Mouse (Mus musculus): Measurements from ENCODE around the gene Trpc4ap. TPM values are rescaled to one million over a fixed set of nuclear protein-coding genes. Genes with fewer than 3 reads are reported as not detected.
A peak's percentile ranks its signal among the peaks of the same experiment; 100 is the strongest.
"Not testable (repeated sequence)": the region's sequence is repeated elsewhere in the genome, so short reads cannot be mapped to it uniquely, and the experiment has no call there.

Gene Trpc4ap
- polyA plus RNA-seq, 1 experiment from 2014 or later = 120 TPM

GRCm38 (mm10) chr2:155622606-155623005 is 69.6 kb downstream of the Trpc4ap start:
- CTCF ChIA-PET = interaction anchor here (0.8 to 6.2 kb wide), 3 partner anchors 30 to 109 kb away, joined by 3 to 34 read pairs (median 3); partner anchors contain the start of gene Gss
- ATAC-seq (no peak), DNase-seq (ENCODE audit: low read depth, low spot score) (no peak)
- in situ Hi-C loops (cut with MboI; ENCODE audit: low pct_unique_long_range_greater_than_20kb) = no loop called here
- H3K27me3 ChIP-seq = peaks cover 3% of the 10 kb centered on the region
- TF ChIP-seq CTCF (IDR thresholded peaks at IDR 0.05) = no peak
- POLR2A ChIA-PET = no interaction called here

DNA sequence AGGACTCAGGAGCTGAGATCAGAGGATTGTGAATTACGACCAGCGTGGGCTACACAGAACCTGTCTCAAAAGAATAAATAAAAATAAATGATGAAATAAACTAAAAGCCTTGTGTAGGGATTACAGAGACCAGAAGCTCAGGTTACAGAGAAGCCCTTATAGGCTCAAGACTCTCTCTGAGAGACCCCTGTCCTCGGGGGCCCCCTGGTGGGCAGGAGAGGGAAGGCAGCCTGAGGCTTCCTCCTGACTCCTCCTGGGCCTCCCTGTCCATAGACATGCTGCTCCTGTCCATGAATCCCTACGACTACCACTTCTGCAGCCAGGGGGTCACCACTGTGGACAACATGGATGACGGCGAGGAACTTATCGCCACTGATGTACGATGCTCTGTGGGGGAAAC is 72.4 kb downstream of the Trpc4ap start:
- H3K27me3 ChIP-seq = peaks cover 7% of the 10 kb centered on the region
- TF ChIP-seq CTCF (IDR thresholded peaks at IDR 0.05) = no peak
- ChIA-PET POLR2A (no interaction called here), CTCF (interaction anchor here (0.7 to 3.0 kb wide), 9 partner anchors 16 to 107 kb away, joined by 3 to 12 read pairs (median 4); partner anchors contain the start of gene Gss)
- ATAC-seq (peak; percentile 45), DNase-seq (ENCODE audit: low read depth, low spot score) (peak; percentile 13)
- in situ Hi-C loops (cut with MboI; ENCODE audit: low pct_unique_long_range_greater_than_20kb) = loop anchor here (5.0 kb wide), 1 partner anchor 103 kb away; the partner anchor contains the start of genes Acss2 and Ggt7

- CTCF ChIA-PET = interaction anchor here (0.9 to 1.3 kb wide), 2 partner anchors 18 to 104 kb away, joined by 3 read pairs; no protein-coding TSS in a partner anchor
- peaks cover 9% of the 10 kb centered on the region for H3K27me3 ChIP-seq
- DNase-seq (ENCODE audit: low read depth, low spot score) = no peak
- POLR2A ChIA-PET = no interaction called here
- no peak for ATAC-seq
- in situ Hi-C loops (cut with MboI; ENCODE audit: low pct_unique_long_range_greater_than_20kb) = loop anchor here (5.0 kb wide), 1 partner anchor 100 kb away; the partner anchor contains the start of genes Acss2 and Ggt7
- TF ChIP-seq CTCF (IDR thresholded peaks at IDR 0.05) = no peak
These were observed 75.2 kb downstream of the Trpc4ap start for GRCm38 (mm10) chr2:155616971-155617370.

GRCm38 (mm10) chr2:155613953-155614352 is 78.2 kb downstream of the Trpc4ap start:
- POLR2A ChIA-PET = no interaction called here
- no peak for DNase-seq (ENCODE audit: low read depth, low spot score)
- H3K27me3 ChIP-seq = peaks cover 27% of the 10 kb centered on the region
- in situ Hi-C loops (cut with MboI; ENCODE audit: low pct_unique_long_range_greater_than_20kb) = no loop called here
- no peak for TF ChIP-seq CTCF (IDR thresholded peaks at IDR 0.05)
- CTCF ChIA-PET = interaction anchor here (1.8 kb wide), 1 partner anchor 10 kb away, joined by 6 read pairs; no protein-coding TSS in a partner anchor
- no peak for ATAC-seq

GRCm38 (mm10) chr2:155613326-155613755 is 78.8 kb downstream of the Trpc4ap start:
- no peak for ATAC-seq
- H3K27me3 ChIP-seq = peaks cover 25% of the 10 kb centered on the region
- no peak for TF ChIP-seq CTCF (IDR thresholded peaks at IDR 0.05)
- CTCF ChIA-PET = interaction anchor here (1.8 kb wide), 1 partner anchor 11 kb away, joined by 6 read pairs; no protein-coding TSS in a partner anchor
- DNase-seq (ENCODE audit: low read depth, low spot score) = no peak
- in situ Hi-C loops (cut with MboI; ENCODE audit: low pct_unique_long_range_greater_than_20kb) = no loop called here
- POLR2A ChIA-PET = no interaction called here

DNA sequence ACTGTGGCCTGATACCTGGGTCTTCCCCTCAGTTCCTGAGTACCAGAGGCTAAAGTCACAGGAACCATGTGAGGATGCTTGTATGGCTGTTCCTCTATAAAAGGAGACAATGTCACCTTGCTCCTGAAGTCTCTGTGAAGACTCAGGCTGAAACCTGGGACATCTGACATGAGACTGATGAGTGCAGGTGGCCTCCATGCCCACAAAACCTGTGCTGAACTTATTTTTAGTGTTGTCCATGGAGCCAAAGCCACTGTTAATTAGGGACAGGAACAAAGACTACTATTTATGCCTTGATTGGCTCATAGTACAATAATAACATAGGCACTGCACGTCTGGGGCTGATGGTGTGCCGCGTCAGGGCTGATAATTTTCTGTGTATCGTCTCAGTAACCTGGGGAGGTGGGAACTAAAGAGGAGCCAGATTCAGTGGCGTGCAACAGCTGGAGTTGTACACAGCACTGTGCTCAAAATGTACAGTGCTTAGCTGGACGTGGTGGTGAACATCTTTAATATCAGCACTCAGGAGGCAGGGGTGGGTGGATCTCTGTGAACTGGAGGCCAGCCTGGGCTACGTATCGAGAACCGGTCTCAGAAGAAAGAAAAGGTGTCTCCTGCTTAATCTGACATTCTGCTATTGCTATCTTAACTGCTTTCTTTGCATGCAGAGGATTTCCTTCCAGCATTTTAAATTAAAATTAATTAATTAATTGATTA is 80.2 kb downstream of the Trpc4ap start:
- ATAC-seq = no peak
- ChIA-PET POLR2A (no interaction called here), CTCF (interaction anchor here (1.8 kb wide), 1 partner anchor 12 kb away, joined by 6 read pairs; no protein-coding TSS in a partner anchor)
- DNase-seq (ENCODE audit: low read depth, low spot score) = no peak
- TF ChIP-seq CTCF (IDR thresholded peaks at IDR 0.05) = no peak
- in situ Hi-C loops (cut with MboI; ENCODE audit: low pct_unique_long_range_greater_than_20kb) = no loop called here
- peaks cover 27% of the 10 kb centered on the region for H3K27me3 ChIP-seq

GRCm38 (mm10) chr2:155610978-155611377 is 81.2 kb downstream of the Trpc4ap start, which contains the start of gene Myh7b:
TSS of gene Myh7b (plus strand) at chr2:155611212.
- peaks cover 27% of the 10 kb centered on the region for H3K27me3 ChIP-seq
- TF ChIP-seq CTCF (IDR thresholded peaks at IDR 0.05) = no peak
- DNase-seq (ENCODE audit: low read depth, low spot score) = no peak
- ChIA-PET CTCF (interaction anchor here (0.7 to 1.2 kb wide), 3 partner anchors 13 to 95 kb away, joined by 3 read pairs; no protein-coding TSS in a partner anchor), POLR2A (no interaction called here)
- no peak for ATAC-seq
- in situ Hi-C loops (cut with MboI; ENCODE audit: low pct_unique_long_range_greater_than_20kb) = no loop called here

- no peak for DNase-seq (ENCODE audit: low read depth, low spot score)
- POLR2A ChIA-PET = no interaction called here
- in situ Hi-C loops (cut with MboI; ENCODE audit: low pct_unique_long_range_greater_than_20kb) = no loop called here
These were observed 85.8 kb downstream of the Trpc4ap start for GRCm38 (mm10) chr2:155606360-155606759.

DNA sequence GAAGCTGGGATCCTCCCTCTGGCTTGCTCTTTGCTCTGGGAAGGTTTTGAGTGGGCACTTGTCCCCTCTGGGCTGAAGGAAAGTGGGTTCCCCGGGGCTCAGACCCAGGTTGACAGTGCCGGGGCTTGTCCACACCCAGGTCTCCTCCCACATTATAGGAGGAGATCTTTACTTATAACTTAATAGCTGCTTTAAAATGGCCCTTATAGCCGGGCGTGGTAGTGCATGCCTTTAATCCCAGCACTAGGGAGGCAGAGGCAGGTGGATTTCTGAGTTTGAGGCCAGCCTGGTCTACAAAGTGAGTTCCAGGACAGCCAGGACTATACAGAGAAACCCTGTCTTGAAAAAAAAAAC is 87.0 kb downstream of the Trpc4ap start:
- POLR2A ChIA-PET; DNase-seq (ENCODE audit: low read depth, low spot score); ATAC-seq; in situ Hi-C loops (cut with MboI; ENCODE audit: low pct_unique_long_range_greater_than_20kb): not testable (repeated sequence)
- peaks cover 13% of the 10 kb centered on the region for H3K27me3 ChIP-seq
- CTCF ChIA-PET = interaction anchor here (1.1 to 3.5 kb wide), 2 partner anchors 21 to 22 kb away, joined by 3 to 14 read pairs; no protein-coding TSS in a partner anchor

More at GRCm38 (mm10) chr2:155606360-155606759, 85.8 kb downstream of the Trpc4ap start:
- TF ChIP-seq CTCF (IDR thresholded peaks at IDR 0.05) = no peak
- H3K27me3 ChIP-seq = peaks cover 15% of the 10 kb centered on the region
- ATAC-seq = no peak
- CTCF ChIA-PET = interaction anchor here (1.2 kb wide), 1 partner anchor 90 kb away, joined by 3 read pairs; no protein-coding TSS in a partner anchor

- ATAC-seq (no peak), DNase-seq (ENCODE audit: low read depth, low spot score) (no peak)
- in situ Hi-C loops (cut with MboI; ENCODE audit: low pct_unique_long_range_greater_than_20kb) = no loop called here
- no peak for TF ChIP-seq CTCF (IDR thresholded peaks at IDR 0.05)
- CTCF ChIA-PET = interaction anchor here (1.0 to 3.5 kb wide), 4 partner anchors 15 to 89 kb away, joined by 3 to 14 read pairs (median 4); no protein-coding TSS in a partner anchor
- POLR2A ChIA-PET = no interaction called here
- peaks cover 9% of the 10 kb centered on the region for H3K27me3 ChIP-seq
These were observed 87.5 kb downstream of the Trpc4ap start for GRCm38 (mm10) chr2:155604560-155605235.

All from Patski (cell line).